Mouse (Mus musculus): ENCODE results near the gene Mthfd1l. TPM values are rescaled to one million over a fixed set of nuclear protein-coding genes. Genes with fewer than 3 reads are reported as not detected.

Mthfd1l gene
- polyA plus RNA-seq, 1 experiment from 2014 or later = 26.0 TPM

- ATAC-seq (ENCODE audit: low read depth) (no peak), DNase-seq (no peak)
- 86% methylated on average over 16 of the region's 16 CpGs for WGBS (ENCODE audit: insufficient replicate concordance)
These were observed 172.3 kb downstream of the Mthfd1l start for GRCm38 (mm10) chr10:4145080-4145807.

GRCm38 (mm10) chr10:4146947-4147346 is 174.0 kb downstream of the Mthfd1l start:
- DNase-seq (no peak), ATAC-seq (ENCODE audit: low read depth) (no peak)
- Histone ChIP-seq H3K9me3 (replicated peaks) (no peaks in the 10 kb centered on the region), H3K9ac (no peak overlapping the region), H3K4me2 (no peak overlapping the region), H3K4me3 (replicated peaks) (no peak overlapping the region), H3K4me1 (replicated peaks) (no peaks in the 10 kb centered on the region), H3K27me3 (no peaks in the 10 kb centered on the region), H3K27ac (no peak overlapping the region), H3K36me3 (peaks cover 56% of the 10 kb centered on the region)
- WGBS (ENCODE audit: insufficient replicate concordance) = 71% methylated on average over 4 of the region's 4 CpGs

More at GRCm38 (mm10) chr10:4145080-4145807, 172.3 kb downstream of the Mthfd1l start:
- Histone ChIP-seq H3K4me3 (replicated peaks) (no peak overlapping the region), H3K27me3 (no peaks in the 10 kb centered on the region), H3K4me1 (replicated peaks) (no peaks in the 10 kb centered on the region), H3K27ac (no peak overlapping the region), H3K36me3 (peaks cover 42% of the 10 kb centered on the region), H3K9ac (no peak overlapping the region), H3K4me2 (no peak overlapping the region), H3K9me3 (replicated peaks) (no peaks in the 10 kb centered on the region)

GRCm38 (mm10) chr10:4151159-4151558 is 178.2 kb downstream of the Mthfd1l start:
- Histone ChIP-seq H3K9ac (no peak overlapping the region), H3K27me3 (no peaks in the 10 kb centered on the region), H3K4me2 (no peak overlapping the region), H3K4me3 (replicated peaks) (no peak overlapping the region), H3K9me3 (replicated peaks) (no peaks in the 10 kb centered on the region), H3K36me3 (peaks cover 60% of the 10 kb centered on the region), H3K4me1 (replicated peaks) (no peaks in the 10 kb centered on the region), H3K27ac (no peak overlapping the region)
- WGBS (ENCODE audit: insufficient replicate concordance) = 78% methylated on average over 4 of the region's 4 CpGs
- DNase-seq (no peak), ATAC-seq (ENCODE audit: low read depth) (no peak)

GRCm38 (mm10) chr10:4151862-4152776 is 179.2 kb downstream of the Mthfd1l start:
- H3K27ac ChIP-seq = no peak overlapping the region
- H3K4me2 ChIP-seq = no peak overlapping the region
- no peak overlapping the region for H3K4me3 ChIP-seq (replicated peaks)
- DNase-seq (no peak), ATAC-seq (ENCODE audit: low read depth) (no peak)
- WGBS (ENCODE audit: insufficient replicate concordance) = 76% methylated on average over 12 of the region's 12 CpGs
- no peak overlapping the region for H3K9ac ChIP-seq
- H3K27me3 ChIP-seq = no peaks in the 10 kb centered on the region
- no peaks in the 10 kb centered on the region for H3K4me1 ChIP-seq (replicated peaks)
- peaks cover 58% of the 10 kb centered on the region for H3K36me3 ChIP-seq
- H3K9me3 ChIP-seq (replicated peaks) = no peaks in the 10 kb centered on the region

- Histone ChIP-seq H3K4me3 (replicated peaks) (no peak overlapping the region), H3K4me2 (no peak overlapping the region), H3K36me3 (peaks cover 55% of the 10 kb centered on the region), H3K27me3 (no peaks in the 10 kb centered on the region), H3K9me3 (replicated peaks) (no peaks in the 10 kb centered on the region), H3K9ac (no peak overlapping the region), H3K27ac (no peak overlapping the region), H3K4me1 (replicated peaks) (no peaks in the 10 kb centered on the region)
- no peak for ATAC-seq (ENCODE audit: low read depth)
- no peak for DNase-seq
- WGBS (ENCODE audit: insufficient replicate concordance) = 70% methylated on average over 4 of the region's 4 CpGs
These were observed 180.1 kb downstream of the Mthfd1l start for GRCm38 (mm10) chr10:4153031-4153430.

GRCm38 (mm10) chr10:4154035-4154434 is 181.1 kb downstream of the Mthfd1l start:
- Histone ChIP-seq H3K36me3 (peaks cover 47% of the 10 kb centered on the region), H3K4me3 (replicated peaks) (no peak overlapping the region), H3K27ac (no peak overlapping the region), H3K4me1 (replicated peaks) (0 out of 2 replicates have a peak, but pooled peaks cover 6% of the 10 kb centered on the region), H3K4me2 (no peak overlapping the region), H3K27me3 (no peaks in the 10 kb centered on the region), H3K9me3 (replicated peaks) (no peaks in the 10 kb centered on the region), H3K9ac (no peak overlapping the region)
- DNase-seq (no peak), ATAC-seq (ENCODE audit: low read depth) (no peak)
- 69% methylated on average over 6 of the region's 6 CpGs for WGBS (ENCODE audit: insufficient replicate concordance)

GRCm38 (mm10) chr10:4155521-4155920 is 182.6 kb downstream of the Mthfd1l start:
- H3K4me2 ChIP-seq = no peak overlapping the region
- ATAC-seq (ENCODE audit: low read depth) = no peak
- H3K4me3 ChIP-seq (replicated peaks) = no peak overlapping the region
- H3K36me3 ChIP-seq = peaks cover 33% of the 10 kb centered on the region
- H3K9me3 ChIP-seq (replicated peaks) = no peaks in the 10 kb centered on the region
- H3K27me3 ChIP-seq = no peaks in the 10 kb centered on the region
- 71% methylated on average over 5 of the region's 5 CpGs for WGBS (ENCODE audit: insufficient replicate concordance)
- H3K4me1 ChIP-seq (replicated peaks) = 0 out of 2 replicates have a peak, but pooled peaks cover 6% of the 10 kb centered on the region
- no peak overlapping the region for H3K27ac ChIP-seq
- no peak for DNase-seq
- no peak overlapping the region for H3K9ac ChIP-seq

- no peak overlapping the region for H3K27ac ChIP-seq
These were observed 185.6 kb downstream of the Mthfd1l start for GRCm38 (mm10) chr10:4158533-4158932.

GRCm38 (mm10) chr10:4159541-4160090 is 186.7 kb downstream of the Mthfd1l start:
- Histone ChIP-seq H3K4me2 (no peak overlapping the region), H3K36me3 (peaks cover 19% of the 10 kb centered on the region), H3K9me3 (replicated peaks) (no peaks in the 10 kb centered on the region), H3K4me3 (replicated peaks) (no peak overlapping the region), H3K27me3 (no peaks in the 10 kb centered on the region), H3K27ac (no peak overlapping the region), H3K9ac (no peak overlapping the region), H3K4me1 (replicated peaks) (0 out of 2 replicates have a peak, but pooled peaks cover 10% of the 10 kb centered on the region)
- no peak for ATAC-seq (ENCODE audit: low read depth)
- WGBS (ENCODE audit: insufficient replicate concordance) = 78% methylated on average over 8 of the region's 8 CpGs
- DNase-seq = no peak

More at GRCm38 (mm10) chr10:4158533-4158932, 185.6 kb downstream of the Mthfd1l start:
- ATAC-seq (ENCODE audit: low read depth) = no peak
- Histone ChIP-seq H3K4me2 (no peak overlapping the region), H3K4me3 (replicated peaks) (no peak overlapping the region), H3K9me3 (replicated peaks) (no peaks in the 10 kb centered on the region), H3K4me1 (replicated peaks) (0 out of 2 replicates have a peak, but pooled peaks cover 10% of the 10 kb centered on the region), H3K9ac (no peak overlapping the region), H3K27me3 (no peaks in the 10 kb centered on the region), H3K36me3 (peaks cover 19% of the 10 kb centered on the region)
- 75% methylated on average over 5 of the region's 5 CpGs for WGBS (ENCODE audit: insufficient replicate concordance)
- no peak for DNase-seq

- H3K27me3 ChIP-seq = no peaks in the 10 kb centered on the region
These were observed 187.4 kb downstream of the Mthfd1l start for GRCm38 (mm10) chr10:4160242-4160785.

GRCm38 (mm10) chr10:4162049-4162448 is 189.1 kb downstream of the Mthfd1l start:
- Histone ChIP-seq H3K36me3 (0 out of 2 replicates have a peak, but pooled peaks cover 4% of the 10 kb centered on the region), H3K4me2 (no peak overlapping the region), H3K9me3 (replicated peaks) (no peaks in the 10 kb centered on the region), H3K4me1 (replicated peaks) (0 out of 2 replicates have a peak, but pooled peaks cover 10% of the 10 kb centered on the region), H3K9ac (no peak overlapping the region), H3K27me3 (no peaks in the 10 kb centered on the region), H3K27ac (no peak overlapping the region), H3K4me3 (replicated peaks) (no peak overlapping the region)
- ATAC-seq (ENCODE audit: low read depth) (no peak), DNase-seq (no peak)
- WGBS (ENCODE audit: insufficient replicate concordance) = 61% methylated on average over 2 of the region's 2 CpGs

More at GRCm38 (mm10) chr10:4160242-4160785, 187.4 kb downstream of the Mthfd1l start:
- Histone ChIP-seq H3K27ac (no peak overlapping the region), H3K4me3 (replicated peaks) (no peak overlapping the region), H3K36me3 (peaks cover 18% of the 10 kb centered on the region), H3K4me2 (no peak overlapping the region), H3K9ac (no peak overlapping the region), H3K4me1 (replicated peaks) (0 out of 2 replicates have a peak, but pooled peaks cover 10% of the 10 kb centered on the region), H3K9me3 (replicated peaks) (no peaks in the 10 kb centered on the region)
- ATAC-seq (ENCODE audit: low read depth) (no peak), DNase-seq (no peak)
- WGBS (ENCODE audit: insufficient replicate concordance) = 77% methylated on average over 13 of the region's 13 CpGs
